In the genomic region with DNA sequence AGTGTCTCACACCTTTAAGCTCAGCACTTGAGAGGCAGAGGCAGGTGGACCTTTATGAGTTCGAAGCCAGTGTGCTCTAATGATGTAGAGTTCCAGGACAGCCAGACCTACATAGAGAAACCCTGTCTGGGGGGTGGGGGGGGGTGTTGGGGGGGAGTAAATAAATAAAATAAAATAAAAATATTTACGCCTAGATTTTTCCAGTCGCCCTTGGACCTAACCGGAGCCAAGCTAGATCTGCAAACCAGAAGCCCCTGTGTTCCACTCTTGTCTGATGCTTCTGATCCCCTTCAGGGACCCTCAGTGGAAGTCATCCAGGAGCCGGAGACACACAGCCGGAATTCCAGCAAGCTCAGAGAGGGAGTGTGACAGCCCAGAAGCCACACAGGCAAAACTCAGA, we compare ENCODE assay signal across 9 mouse cellular contexts. TPM values are rescaled to one million over a fixed set of nuclear protein-coding genes. Genes with fewer than 3 reads are reported as not detected.
A peak's percentile ranks its signal among the peaks of the same experiment; 100 is the strongest.
DNase-seq lines count a peak whose midpoint lies in the region; ATAC-seq and TF ChIP-seq lines count a peak whose summit lies in the region.
"Had no signal": no experiment of that assay in that cellular context is flagged by ENCODE, and none has a peak within 500 bp of the region (broad histone marks: within the 10 kb centered on the region; RNA-seq: fewer than 3 reads in every experiment).

TSS of gene Wscd2 (plus strand) at position 301 of the 400 bp plus-strand sequence.

- H3K27me3 ChIP-seq in heart, embryonic 16.5 days (ENCODE audit: control insufficient read depth, insufficient read depth, low read length), result peaks cover 31% of the 10 kb centered on the region
- peaks cover 41% of the 10 kb centered on the region for H3K27me3 ChIP-seq in hindbrain, embryonic 10.5 days (ENCODE audit: insufficient read depth, poor library complexity, severe bottlenecking)
- peaks cover 7% of the 10 kb centered on the region; the same call in 1 of the 2 replicates for H3K27me3 ChIP-seq in limb, embryonic 14.5 days (ENCODE audit: control insufficient read depth, insufficient read depth, low read length)

- TF ChIP-seq CTCF in brain, embryonic 14.5 days (IDR thresholded peaks at IDR 0.05; ENCODE audit: borderline replicate concordance, extremely low read depth, insufficient read depth, insufficient read length), result no peak

- ATAC-seq in heart, embryonic 16.5 days (replicated peaks; ENCODE audit: extremely low read depth, insufficient read depth, low FRiP score), result no peak
- ATAC-seq in limb, embryonic 14.5 days (ENCODE audit: low FRiP score, low read depth), result no peak

- H3K4me2 ChIP-seq in heart, embryonic 16.5 days (ENCODE audit: low read depth, low read length), result peak within 1 kb of the TSS; percentile 88
- peak within 1 kb of the TSS; percentile 76 for H3K4me2 ChIP-seq in limb, embryonic 14.5 days (replicated peaks; ENCODE audit: low read depth, low read length, severe bottlenecking)

- no peaks in the 10 kb centered on the region for H3K36me3 ChIP-seq in heart, embryonic 16.5 days (ENCODE audit: control insufficient read depth, insufficient read depth)
- H3K36me3 ChIP-seq in hindbrain, embryonic 10.5 days, result no peaks in the 10 kb centered on the region
- H3K36me3 ChIP-seq in limb, embryonic 14.5 days (ENCODE audit: control insufficient read depth, insufficient read depth, low read length), result no peaks in the 10 kb centered on the region

- no peak within 1 kb of the TSS for H3K27ac ChIP-seq in heart, embryonic 16.5 days (ENCODE audit: low read length)
- peak within 1 kb of the TSS; percentile 91 for H3K27ac ChIP-seq in hindbrain, embryonic 10.5 days
- peak within 1 kb of the TSS; percentile 70; the same call in 1 of the 2 replicates for H3K27ac ChIP-seq in limb, embryonic 14.5 days (replicated peaks; ENCODE audit: low read depth, low read length)

- H3K4me3 ChIP-seq in heart, embryonic 16.5 days (ENCODE audit: low read length), result peak within 1 kb of the TSS; percentile 61
- peak within 1 kb of the TSS; percentile 65 for H3K4me3 ChIP-seq in hindbrain, embryonic 10.5 days
- H3K4me3 ChIP-seq in limb, embryonic 14.5 days (replicated peaks; ENCODE audit: low read length), result peak within 1 kb of the TSS; percentile 48
- H3K4me3 ChIP-seq: erythroblast, embryonic 14.5 days had no signal

- 61% methylated on average over 6 of the region's 6 CpGs for WGBS in heart, embryonic 16.5 days
- WGBS in hindbrain, embryonic 10.5 days, result 65% methylated on average over 6 of the region's 6 CpGs
- WGBS in limb, embryonic 14.5 days, result 63% methylated on average over 6 of the region's 6 CpGs

- intact Hi-C loops in heart, postnatal 25 days (cut with DNase I), result no loop called here

- no peak for TF ChIP-seq POLR2A in brain, embryonic 14.5 days (IDR thresholded peaks at IDR 0.05; ENCODE audit: borderline replicate concordance, extremely low read depth, insufficient read depth, insufficient read length, poor library complexity, severe bottlenecking)
- TF ChIP-seq POLR2A in limb, embryonic 14.5 days (IDR thresholded peaks at IDR 0.05; ENCODE audit: borderline replicate concordance, extremely low read depth, insufficient read depth, insufficient read length), result no peak

- DNase-seq in heart, postnatal 25 days (ENCODE audit: low spot score), result no peak
- DNase-seq in brain, embryonic 14.5 days (ENCODE audit: low read depth), result no peak
- no peak for DNase-seq in hindbrain, embryonic 10.5 days (ENCODE audit: low spot score)
- no peak for DNase-seq in limb, embryonic 14.5 days (ENCODE audit: low spot score)
- no peak for DNase-seq in adipocyte (ENCODE audit: low spot score)
- no peak for DNase-seq in gastrocnemius, postnatal 4 days (ENCODE audit: low spot score in 2 of 2)
- no peak for DNase-seq in gastrocnemius, postnatal 25 days

- peak within 1 kb of the TSS; percentile 79 for H3K9ac ChIP-seq in heart, embryonic 16.5 days (ENCODE audit: low read length)
- peak within 1 kb of the TSS; percentile 74 for H3K9ac ChIP-seq in limb, embryonic 14.5 days (ENCODE audit: low read depth, low read length, severe bottlenecking)

- H3K4me1 ChIP-seq in heart, embryonic 16.5 days (ENCODE audit: control insufficient read depth, insufficient read depth, low read length), result peaks cover 13% of the 10 kb centered on the region
- peaks cover 62% of the 10 kb centered on the region for H3K4me1 ChIP-seq in hindbrain, embryonic 10.5 days (replicated peaks)
- H3K4me1 ChIP-seq in limb, embryonic 14.5 days (ENCODE audit: control insufficient read depth, insufficient read depth, low read length), result peaks cover 8% of the 10 kb centered on the region

- H3K9me3 ChIP-seq in heart, embryonic 16.5 days (replicated peaks; ENCODE audit: control insufficient read depth, low read length), result no peaks in the 10 kb centered on the region
- no peaks in the 10 kb centered on the region for H3K9me3 ChIP-seq in hindbrain, embryonic 10.5 days
- no peaks in the 10 kb centered on the region for H3K9me3 ChIP-seq in limb, embryonic 14.5 days (ENCODE audit: control insufficient read depth, low read length)

RNA-seq across cellular contexts. Expression of gene Wscd2, which starts in this region (rescaled TPM):
- 1.5 and 1.9 TPM in 2 replicates for polyA plus RNA-seq in heart, embryonic 16.5 days (2015; fragmentation: Nextera tagmentation; extraction: Ambion mirVana)
- total RNA-seq in heart, postnatal 25 days (2021), result under 1 TPM; 0.34 to 0.36 TPM
- polyA plus RNA-seq in brain, embryonic 14.5 days (2012; rRNA removed), result 9.2 and 13.5 TPM in 2 replicates
- polyA plus RNA-seq in hindbrain, embryonic 10.5 days (2016; fragmentation: Nextera tagmentation; extraction: Ambion mirVana), result 13.1 and 14.5 TPM in 2 replicates
- 12.5 and 15.4 TPM in 2 replicates for polyA plus RNA-seq in limb, embryonic 14.5 days (2012; rRNA removed)
- 8.4 and 8.9 TPM in 2 replicates for polyA plus RNA-seq in limb, embryonic 14.5 days (2014; fragmentation: Nextera tagmentation; extraction: Ambion mirVana)
- total RNA-seq in gastrocnemius, postnatal 4 days (2021), result 1 to 10 TPM; 1.2 to 1.4 TPM
- under 1 TPM; 0.31 to 0.46 TPM for total RNA-seq in gastrocnemius, postnatal 25 days (2021)
- polyA plus RNA-seq: erythroblast, embryonic 14.5 days had no signal
